Mouse (Mus musculus) left cerebral cortex, postnatal 4 days (tissue): ENCODE measurements around the gene Rhd. TPM values are rescaled to one million over a fixed set of nuclear protein-coding genes. Genes with fewer than 3 reads are reported as not detected.
"Not testable (repeated sequence)": the region's sequence is repeated elsewhere in the genome, so short reads cannot be mapped to it uniquely, and the experiment has no call there.

Experiments
- DNase-seq: peaks from one replicate; pipeline ENCODE4 v3.0.0-alpha.2; 2022
- intact Hi-C: fragments of 180-260 bp; cut with DNase I; formaldehyde crosslinking; loops from one replicate; pipeline ENCODE4 v1.15.1; 2025
- total RNA-seq, 2 experiments: library from RNA; stranded (reverse); gene quantifications; 2 replicates each; pipeline ENCODE4 v1.2.3; 2021

Rhd gene
- total RNA-seq, 2 experiments from 2014 or later: not detected

GRCm38 (mm10) chr4:134901126-134901525, 36.8 kb downstream of the Rhd start:
- no peak for DNase-seq
- intact Hi-C loops: no loop called here

GRCm38 (mm10) chr4:134903046-134903445, 38.7 kb downstream of the Rhd start:
- DNase-seq: no peak
- intact Hi-C loops: no loop called here

GRCm38 (mm10) chr4:134911406-134911805, 47.1 kb downstream of the Rhd start:
- intact Hi-C loops, DNase-seq: not testable (repeated sequence)

- peak; percentile 78 for DNase-seq
- intact Hi-C loops: no loop called here
Measured at GRCm38 (mm10) chr4:134913413-134913812, 49.1 kb downstream of the Rhd start.

GRCm38 (mm10) chr4:134914122-134914863, 50.0 kb downstream of the Rhd start:
- intact Hi-C loops: no loop called here
- DNase-seq: no peak

DNA sequence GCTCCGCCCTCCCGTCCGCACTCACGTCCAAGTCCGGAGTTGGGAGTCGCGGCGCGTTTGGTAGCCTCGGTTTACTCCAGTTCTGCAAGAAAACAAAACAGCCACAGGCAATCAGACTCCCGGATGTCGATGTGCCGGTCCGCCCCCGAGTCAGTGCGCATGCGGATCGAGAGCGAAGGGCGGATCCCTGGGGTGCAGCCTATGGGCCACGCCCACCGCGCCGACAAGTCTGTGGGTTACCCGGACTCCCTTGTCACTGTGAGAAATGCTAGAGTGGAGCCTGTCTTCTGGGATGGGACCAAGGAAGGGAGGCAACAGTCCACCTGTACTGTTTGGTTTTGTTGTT, 50.5 kb downstream of the Rhd start, which contains the start of gene Tmem50a:
TSS of gene Tmem50a (minus strand) at position 161 of the 346 bp plus-strand sequence.
- intact Hi-C loops: no loop called here

DNA sequence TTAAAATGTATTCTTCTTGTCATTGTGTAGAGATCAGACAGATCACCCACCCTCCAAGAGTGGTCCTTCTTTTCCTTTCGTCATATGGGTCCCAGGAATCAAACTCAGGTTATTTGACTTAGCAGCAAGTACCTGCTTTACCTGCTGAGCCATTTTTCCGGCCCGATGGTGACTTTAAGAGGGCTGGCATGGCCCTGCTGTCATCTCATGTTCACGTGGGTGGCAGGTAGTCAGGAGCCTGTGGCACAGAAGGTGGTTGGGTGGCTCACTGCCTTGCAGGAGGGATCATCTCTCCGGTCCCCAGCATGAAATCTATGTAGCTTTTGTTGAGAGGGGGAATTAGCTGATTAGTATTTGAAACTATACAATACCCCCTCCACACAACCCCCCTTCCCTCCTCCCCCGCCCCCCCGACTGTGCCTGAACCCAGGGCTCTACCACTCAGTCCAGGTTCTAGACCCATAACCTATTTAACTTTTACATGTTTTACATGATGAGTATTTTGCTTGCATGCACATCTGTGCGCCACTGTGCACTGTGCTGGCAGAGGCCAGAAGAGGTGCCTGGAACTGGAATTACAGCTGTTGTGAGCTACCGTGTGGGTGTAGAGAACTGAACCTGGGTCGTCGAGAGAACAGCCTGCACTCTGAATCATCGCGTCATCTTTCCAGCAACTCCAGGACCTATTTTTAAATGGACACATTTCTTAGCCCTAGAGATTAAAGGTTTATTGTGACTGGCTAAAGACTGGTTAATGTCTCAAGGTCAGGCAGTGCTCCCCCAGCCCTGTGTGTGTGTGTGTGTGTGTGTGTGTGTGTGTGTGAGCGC, 51.1 kb downstream of the Rhd start:
- intact Hi-C loops: no loop called here
- no peak for DNase-seq

More for the DNA sequence above, 50.5 kb downstream of the Rhd start, which contains the start of gene Tmem50a:
- peak; percentile 95 for DNase-seq

DNA sequence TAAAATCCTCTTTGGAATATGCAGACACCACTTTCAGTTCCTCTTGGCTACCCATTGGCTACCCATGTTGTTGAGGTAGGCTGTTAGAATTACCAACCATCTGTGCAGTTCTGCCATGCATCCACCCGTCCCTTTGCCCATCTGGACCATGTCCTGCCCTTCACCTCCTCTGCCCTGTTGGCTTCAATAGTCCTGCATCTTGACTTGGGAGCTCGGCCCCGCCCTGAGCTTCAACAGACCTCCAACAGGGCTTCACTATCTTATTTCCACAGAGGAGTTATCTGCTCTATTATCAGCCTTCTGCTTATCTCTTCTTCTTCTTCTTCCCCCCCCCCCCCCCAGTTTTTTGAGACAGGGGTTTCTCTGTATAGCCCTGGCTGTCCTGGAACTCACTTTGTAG, 52.9 kb downstream of the Rhd start:
- intact Hi-C loops: no loop called here
- no peak for DNase-seq

GRCm38 (mm10) chr4:134918381-134918780, 54.0 kb downstream of the Rhd start:
- DNase-seq: no peak
- intact Hi-C loops: no loop called here

GRCm38 (mm10) chr4:134919733-134920540, 55.6 kb downstream of the Rhd start:
- DNase-seq: no peak
- intact Hi-C loops: no loop called here

GRCm38 (mm10) chr4:134920631-134921030, 56.3 kb downstream of the Rhd start:
- no peak for DNase-seq
- intact Hi-C loops: no loop called here

- intact Hi-C loops: no loop called here
- no peak for DNase-seq
Measured at GRCm38 (mm10) chr4:134921703-134922102, 57.4 kb downstream of the Rhd start.

- no peak for DNase-seq
- intact Hi-C loops: no loop called here
Measured at GRCm38 (mm10) chr4:134922111-134922924, 58.0 kb downstream of the Rhd start.

DNA sequence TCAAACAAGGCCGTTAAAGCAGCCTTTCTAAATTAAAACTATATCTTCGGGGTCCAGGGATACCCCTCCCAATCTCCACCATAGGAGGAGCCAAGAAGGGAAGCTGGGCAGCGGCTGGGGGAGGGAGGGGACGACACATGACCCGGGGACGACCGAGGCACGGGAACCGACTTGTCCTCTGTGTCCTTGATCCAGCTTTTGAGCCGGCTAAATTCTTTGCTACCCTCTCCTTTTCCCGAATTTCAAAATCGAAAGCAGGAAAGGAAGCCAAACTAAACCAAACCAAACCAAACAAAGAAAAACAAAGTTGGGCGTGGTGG, 58.5 kb downstream of the Rhd start:
- intact Hi-C loops: no loop called here
- DNase-seq: peak; percentile 77

DNA sequence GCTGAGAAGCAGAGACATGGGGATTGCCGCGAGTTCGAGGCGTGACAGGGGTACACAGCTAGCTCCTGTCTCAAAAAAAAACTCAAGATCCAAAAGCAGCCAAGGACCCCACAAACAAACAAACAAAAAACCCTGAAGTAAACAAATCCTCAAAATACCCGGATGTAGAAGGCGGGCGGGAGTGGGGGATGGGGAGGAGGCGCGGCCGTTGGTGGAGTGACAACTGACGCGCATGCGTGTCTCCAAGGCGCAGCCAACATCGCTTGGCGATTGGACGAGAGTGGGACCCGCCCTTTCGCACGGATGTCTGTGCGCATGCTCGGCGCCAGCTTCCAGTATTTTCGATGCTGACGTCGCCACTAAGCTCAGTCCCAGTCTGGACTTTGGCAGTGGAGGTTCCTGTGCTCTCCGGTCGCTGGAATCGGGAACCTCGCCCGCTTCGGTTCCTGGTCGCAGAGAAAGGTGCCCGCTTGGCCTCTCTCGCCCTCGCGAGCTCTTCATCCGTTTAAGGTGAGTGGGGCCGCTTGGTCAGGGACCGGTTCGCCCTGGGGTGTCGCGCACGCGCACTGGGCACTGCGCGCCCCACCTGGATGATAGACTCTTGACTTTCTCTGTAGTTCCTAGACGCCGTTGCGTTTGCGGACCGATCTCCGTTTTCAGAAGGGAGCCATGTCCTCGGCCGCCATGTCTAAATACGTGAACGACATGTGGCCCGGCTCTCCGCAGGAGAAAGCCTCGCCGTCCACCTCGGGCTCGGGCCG, 59.1 kb downstream of the Rhd start, which contains the start of gene Rsrp1:
TSS of gene Rsrp1 (plus strand) at position 335 of the 761 bp plus-strand sequence.
- peak; percentile 99 for DNase-seq
- intact Hi-C loops: no loop called here

DNA sequence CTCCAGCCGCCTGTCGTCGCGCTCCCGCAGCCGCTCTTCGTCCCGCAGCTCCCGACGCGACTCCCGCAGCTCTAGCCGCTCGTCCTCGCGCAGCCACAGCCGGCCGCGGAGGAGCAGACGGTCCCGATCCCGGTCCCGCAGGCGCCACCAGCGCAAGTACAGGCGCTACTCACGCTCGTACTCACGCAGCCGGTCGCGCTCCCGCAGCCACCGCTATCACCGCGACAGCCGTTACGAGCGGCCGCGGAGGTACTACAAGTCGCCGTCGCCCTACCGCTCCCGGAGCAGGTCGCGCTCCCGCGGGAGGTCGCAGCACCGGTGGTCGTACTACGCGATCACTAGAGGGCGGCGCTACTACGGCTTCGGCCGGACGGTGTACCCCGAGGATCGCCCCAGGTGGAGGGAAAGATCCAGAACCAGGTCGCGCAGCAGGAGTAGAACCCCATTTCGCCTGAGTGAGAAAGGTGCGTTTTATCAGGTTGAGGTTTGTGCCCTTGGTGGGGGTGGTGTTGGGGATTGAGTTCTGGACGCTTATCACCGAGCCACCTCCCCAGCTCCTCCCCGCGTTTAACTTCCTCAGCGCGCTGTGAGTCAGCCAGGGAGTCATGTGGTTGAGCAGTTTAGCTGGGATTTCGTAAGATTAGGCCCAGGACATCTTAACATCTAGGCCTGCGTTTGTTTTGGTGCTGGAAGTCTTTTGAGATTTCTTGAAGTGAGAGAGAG, 59.8 kb downstream of the Rhd start:
- intact Hi-C loops: no loop called here
- DNase-seq: peak; percentile 42

GRCm38 (mm10) chr4:134925206-134925605, 60.9 kb downstream of the Rhd start:
- DNase-seq: no peak
- intact Hi-C loops: no loop called here

- intact Hi-C loops: no loop called here
- no peak for DNase-seq
Measured at GRCm38 (mm10) chr4:134927815-134928463, 63.6 kb downstream of the Rhd start.
